Mouse (Mus musculus) stomach, postnatal 0 days (tissue): Measurements from ENCODE around the gene Efna1. TPM values are rescaled to one million over a fixed set of nuclear protein-coding genes. Genes with fewer than 3 reads are reported as not detected.

Experiments
- ATAC-seq: fragments of 200-750 bp; cut with Nextera tagmentation; 2 replicates; pipeline ENCODE4 v1.8.0; 2017; ENCODE audit not compliant: low FRiP score, low TSS enrichment
- DNase-seq: peaks from one replicate; pipeline ENCODE4 v3.0.0-alpha.2; 2016; ENCODE audit warnings: low spot score
- H3K27ac ChIP-seq: fragments of 300-500 bp; sonication (generic); replicated peaks from 2 replicates; pipeline ENCODE4 v1.5.1; 2014; ENCODE audit warnings: mild to moderate bottlenecking, control low read depth
- H3K27me3 ChIP-seq: fragments of 300-500 bp; sonication (generic); 2 replicates; pipeline ENCODE4 v1.6.1; 2014; ENCODE audit warnings: low read length; ENCODE audit not compliant: control insufficient read depth, insufficient read depth
- H3K36me3 ChIP-seq: fragments of 300-500 bp; sonication (generic); 2 replicates; pipeline ENCODE4 v1.6.1; 2014; ENCODE audit warnings: low read length, mixed read lengths; ENCODE audit not compliant: control insufficient read depth, insufficient read depth
- H3K4me1 ChIP-seq: fragments of 300-500 bp; sonication (generic); replicated peaks from 2 replicates; pipeline ENCODE4 v1.6.1; 2014; ENCODE audit warnings: antibody characterized with exemption; ENCODE audit not compliant: control insufficient read depth, insufficient read depth
- H3K4me2 ChIP-seq: fragments of 300-500 bp; sonication (generic); replicated peaks from 2 replicates; pipeline ENCODE4 v1.6.1; 2014; ENCODE audit warnings: low read depth, mild to moderate bottlenecking, control low read depth, moderate library complexity
- H3K4me3 ChIP-seq: fragments of 300-500 bp; sonication (generic); 2 replicates; pipeline ENCODE4 v1.5.1; 2014; ENCODE audit warnings: low read depth, low read length, control low read depth
- H3K9ac ChIP-seq: fragments of 300-500 bp; sonication (generic); 2 replicates; pipeline ENCODE4 v1.6.1; 2014; ENCODE audit warnings: mild to moderate bottlenecking, low read length, control low read depth, mixed read lengths
- H3K9me3 ChIP-seq: fragments of 300-500 bp; sonication (generic); 2 replicates; pipeline ENCODE4 v1.6.1; 2016; ENCODE audit warnings: low read length; ENCODE audit not compliant: control insufficient read depth
- CTCF ChIP-seq: IDR thresholded peaks from 2 replicates; pipeline ENCODE4 v1.5.1; 2016; ENCODE audit warnings: antibody characterized with exemption, low read depth, mild to moderate bottlenecking, moderate library complexity
- EP300 ChIP-seq: optimal IDR thresholded peaks from 2 replicates; pipeline ENCODE3; 2016; ENCODE audit warnings: antibody characterized with exemption
- WGBS: fragments of 180-500 bp; shearing (Covaris S2); extraction: QIAGEN DNeasy Blood & Tissue Kit; methylation state at CpG from one replicate; pipeline ENCODE4 v1.1.7; 2014; 5-methylcytosine and 5-hydroxymethylcytosine counted together
- polyA plus RNA-seq: library from polyadenylated mRNA; unstranded; fragments of >200 nt; fragmentation: Nextera tagmentation; extraction: Ambion mirVana; gene quantifications from 2 replicates; pipeline ENCODE4 v1.2.1, GENCODE M21; 2015

Efna1 gene
- 34.8 and 36.6 TPM in 2 replicates for polyA plus RNA-seq

GRCm38 (mm10) chr3:89280606-89281511 is at the start of gene Efna1:
Gene Efna1, minus strand, starts transcription at chr3:89281142.
- peak within 1 kb of the TSS; percentile 91 for H3K4me2 ChIP-seq
- peak within 1 kb of the TSS; percentile 96 for H3K27ac ChIP-seq
- H3K4me1 ChIP-seq: peaks cover 11% of the 10 kb centered on the region; the same call in 1 of the 2 replicates
- no peaks in the 10 kb centered on the region for H3K9me3 ChIP-seq
- H3K36me3 ChIP-seq: no peaks in the 10 kb centered on the region; the same call in 1 of the 2 replicates
- TF ChIP-seq EP300: no peak
- no peak for TF ChIP-seq CTCF
- H3K9ac ChIP-seq: peak within 1 kb of the TSS; percentile 89
- H3K4me3 ChIP-seq: peak within 1 kb of the TSS; percentile 67
- DNase-seq: peak; percentile 93
- under 1% methylated on average over 51 of the region's 52 CpGs for WGBS
- no peaks in the 10 kb centered on the region for H3K27me3 ChIP-seq
- ATAC-seq: peak; percentile 83

GRCm38 (mm10) chr3:89330346-89330745 is 49.4 kb upstream of the Efna1 start:
- 49% methylated on average over 3 of the region's 3 CpGs for WGBS
- no peak for TF ChIP-seq EP300
- no peak for TF ChIP-seq CTCF

DNA sequence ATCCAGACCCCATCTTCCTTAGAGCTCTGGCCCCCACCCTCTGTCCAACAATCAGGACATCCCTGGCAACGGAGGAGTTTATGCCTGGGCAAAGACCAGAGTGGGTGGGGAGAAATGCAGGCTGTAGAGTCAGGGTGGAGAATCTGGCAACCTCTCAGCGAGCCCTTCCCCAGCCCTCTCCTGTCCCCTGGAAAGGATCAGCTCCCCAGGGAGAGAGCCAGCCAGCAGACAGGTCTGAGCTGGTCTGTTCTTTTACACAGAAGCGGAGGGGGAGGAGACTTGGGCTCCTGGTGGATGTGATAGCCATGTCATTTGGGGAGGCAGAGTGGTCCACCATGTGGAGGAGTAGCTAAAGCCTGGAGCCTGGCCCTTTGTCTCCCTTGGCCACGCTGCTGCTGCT is 47.7 kb upstream of the Efna1 start:
- ATAC-seq (0 out of 2 replicates have a peak, but pooled peaks have one; percentile 17), DNase-seq (no peak)
- Histone ChIP-seq H3K9me3 (no peaks in the 10 kb centered on the region), H3K4me3 (no peak overlapping the region), H3K27me3 (no peaks in the 10 kb centered on the region), H3K9ac (no peak overlapping the region), H3K4me1 (no peaks in the 10 kb centered on the region), H3K4me2 (no peak overlapping the region), H3K36me3 (no peaks in the 10 kb centered on the region), H3K27ac (no peak overlapping the region)
- TF ChIP-seq EP300 (no peak), CTCF (no peak)
- 10% methylated on average over 4 of the region's 4 CpGs for WGBS

More at GRCm38 (mm10) chr3:89330346-89330745, 49.4 kb upstream of the Efna1 start:
- 0 out of 2 replicates have a peak, but pooled peaks cover 2% of the 10 kb centered on the region for H3K36me3 ChIP-seq
- no peaks in the 10 kb centered on the region for H3K9me3 ChIP-seq
- H3K9ac ChIP-seq: no peak overlapping the region
- H3K4me2 ChIP-seq: no peak overlapping the region
- H3K4me3 ChIP-seq: no peak overlapping the region
- H3K4me1 ChIP-seq: no peaks in the 10 kb centered on the region
- H3K27ac ChIP-seq: no peak overlapping the region
- no peak for ATAC-seq
- no peak for DNase-seq
- H3K27me3 ChIP-seq: no peaks in the 10 kb centered on the region

DNA sequence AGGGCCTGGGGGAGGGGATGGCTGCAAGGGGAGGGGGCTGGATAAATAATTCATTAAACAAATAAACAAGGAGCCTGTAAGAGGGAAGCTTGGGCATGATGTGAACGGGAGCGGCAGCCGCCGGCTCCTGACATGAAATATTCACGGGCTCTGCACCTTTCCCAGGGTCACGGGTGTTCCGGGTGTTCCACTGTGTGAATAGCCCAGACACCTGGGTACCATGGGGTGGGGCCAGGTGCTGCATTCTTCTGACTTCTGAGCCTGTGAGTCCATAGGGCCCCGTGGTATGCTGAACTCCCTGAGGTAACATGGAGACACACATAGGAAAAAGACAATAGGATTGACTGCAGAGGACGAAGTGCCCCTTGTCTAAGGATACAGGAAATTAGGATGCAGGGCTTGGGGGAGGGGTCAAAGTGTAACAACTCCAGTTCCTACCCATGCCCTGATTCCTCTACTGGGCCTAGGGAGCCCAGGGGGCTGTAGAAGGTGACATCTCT is 46.5 kb upstream of the Efna1 start:
- ATAC-seq: no peak
- H3K9me3 ChIP-seq: no peaks in the 10 kb centered on the region
- no peaks in the 10 kb centered on the region for H3K36me3 ChIP-seq
- H3K4me2 ChIP-seq: no peak overlapping the region
- H3K27ac ChIP-seq: no peak overlapping the region
- H3K9ac ChIP-seq: no peak overlapping the region
- DNase-seq: no peak
- WGBS: 34% methylated on average over 9 of the region's 9 CpGs
- H3K4me1 ChIP-seq: no peaks in the 10 kb centered on the region
- TF ChIP-seq EP300: no peak
- TF ChIP-seq CTCF: no peak
- H3K27me3 ChIP-seq: no peaks in the 10 kb centered on the region
- H3K4me3 ChIP-seq: no peak overlapping the region

- H3K4me3 ChIP-seq: no peak overlapping the region
- no peaks in the 10 kb centered on the region for H3K36me3 ChIP-seq
- H3K9ac ChIP-seq: no peak overlapping the region
- TF ChIP-seq EP300 (no peak), CTCF (no peak)
- H3K27ac ChIP-seq: no peak overlapping the region
- peaks cover 5% of the 10 kb centered on the region for H3K4me1 ChIP-seq
- ATAC-seq (no peak), DNase-seq (no peak)
- no peaks in the 10 kb centered on the region for H3K9me3 ChIP-seq
- H3K4me2 ChIP-seq: no peak overlapping the region
- H3K27me3 ChIP-seq: no peaks in the 10 kb centered on the region
- 91% methylated on average over 8 of the region's 8 CpGs for WGBS
Observed at GRCm38 (mm10) chr3:89325882-89326281, 44.9 kb upstream of the Efna1 start.
